Mouse (Mus musculus): ENCODE measurements at regions not wholly inside any gene's neighbourhood (a gene's known extent, or its start where the extent isn't known, plus 50 kb on each side); places are given as distances from the start of the nearest gene placed in this dataset.
"Not testable (repeated sequence)": the region's sequence is repeated elsewhere in the genome, so short reads cannot be mapped to it uniquely, and the experiment has no call there.

DNA sequence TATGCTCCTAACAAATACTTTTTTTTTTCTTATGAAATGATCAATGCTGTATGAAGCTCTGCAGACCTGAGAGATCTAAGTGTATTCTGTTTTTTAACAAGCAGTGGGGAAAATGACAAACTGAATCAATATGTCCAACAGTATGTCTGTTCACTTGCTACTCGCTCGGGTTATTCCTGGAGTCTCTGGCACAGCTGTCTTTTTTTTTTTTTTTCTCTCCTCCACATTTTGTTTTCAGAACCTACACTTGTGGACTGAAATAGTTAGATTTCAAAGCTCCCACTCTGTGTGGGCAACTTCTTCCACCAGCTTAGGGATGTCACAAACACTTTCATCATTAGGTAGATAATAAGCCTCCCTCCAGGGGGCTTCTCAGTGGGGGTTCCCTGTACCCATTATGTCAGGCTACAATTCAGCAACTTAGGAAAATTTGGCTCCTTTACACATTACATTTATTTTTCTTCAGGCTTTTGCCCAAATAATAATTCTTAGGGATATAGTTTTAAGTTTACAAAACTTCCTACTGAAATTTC is 218.9 kb upstream of the Ncam2 start:
- TF ChIP-seq CTCF (IDR thresholded peaks at IDR 0.05; ENCODE audit: low read depth): no peak
- Histone ChIP-seq H3K4me2 (replicated peaks; ENCODE audit: low read depth) (no peak overlapping the region), H3K9me3 (ENCODE audit: control insufficient read depth) (no peaks in the 10 kb centered on the region), H3K36me3 (ENCODE audit: control insufficient read depth, insufficient read depth) (no peaks in the 10 kb centered on the region), H3K9ac (ENCODE audit: low read depth, low read length) (no peak overlapping the region), H3K27ac (ENCODE audit: low read depth, low read length) (no peak overlapping the region), H3K4me3 (ENCODE audit: low read depth, low read length) (no peak overlapping the region), H3K27me3 (replicated peaks; ENCODE audit: control insufficient read depth, insufficient read depth, low read length) (no peaks in the 10 kb centered on the region), H3K4me1 (replicated peaks; ENCODE audit: control insufficient read depth, insufficient read depth, low read length) (no peaks in the 10 kb centered on the region)
- 66% methylated on average over 2 of the region's 2 CpGs for WGBS
- no peak for ATAC-seq

DNA sequence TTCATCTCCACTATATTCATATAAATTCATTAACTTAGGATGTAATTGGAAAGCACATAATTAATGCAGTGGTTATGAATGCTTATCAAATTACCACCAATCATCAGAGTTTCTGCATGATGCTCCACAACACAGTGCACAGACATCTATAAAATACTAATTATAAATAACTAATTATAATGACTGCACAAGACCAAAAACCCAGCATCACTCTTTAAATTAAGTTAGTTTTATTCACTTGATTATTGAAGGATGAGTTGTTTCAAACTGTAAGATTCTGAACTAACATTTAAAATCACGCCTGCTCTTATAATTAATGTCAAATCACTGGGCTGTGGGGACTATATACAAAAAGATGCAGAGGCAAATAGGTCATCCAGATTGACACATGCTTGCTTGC is 212.7 kb upstream of the Ncam2 start:
- no peak overlapping the region for H3K27ac ChIP-seq (ENCODE audit: low read depth, low read length)
- no peaks in the 10 kb centered on the region for H3K27me3 ChIP-seq (replicated peaks; ENCODE audit: control insufficient read depth, insufficient read depth, low read length)
- no peak for ATAC-seq
- H3K36me3 ChIP-seq (ENCODE audit: control insufficient read depth, insufficient read depth): no peaks in the 10 kb centered on the region
- no peak for TF ChIP-seq CTCF (IDR thresholded peaks at IDR 0.05; ENCODE audit: low read depth)
- 67% methylated on average over 1 of the region's 1 CpGs for WGBS
- no peak overlapping the region for H3K9ac ChIP-seq (ENCODE audit: low read depth, low read length)
- no peaks in the 10 kb centered on the region for H3K9me3 ChIP-seq (ENCODE audit: control insufficient read depth)
- H3K4me2 ChIP-seq (replicated peaks; ENCODE audit: low read depth): no peak overlapping the region
- H3K4me1 ChIP-seq (replicated peaks; ENCODE audit: control insufficient read depth, insufficient read depth, low read length): no peaks in the 10 kb centered on the region
- no peak overlapping the region for H3K4me3 ChIP-seq (ENCODE audit: low read depth, low read length)

DNA sequence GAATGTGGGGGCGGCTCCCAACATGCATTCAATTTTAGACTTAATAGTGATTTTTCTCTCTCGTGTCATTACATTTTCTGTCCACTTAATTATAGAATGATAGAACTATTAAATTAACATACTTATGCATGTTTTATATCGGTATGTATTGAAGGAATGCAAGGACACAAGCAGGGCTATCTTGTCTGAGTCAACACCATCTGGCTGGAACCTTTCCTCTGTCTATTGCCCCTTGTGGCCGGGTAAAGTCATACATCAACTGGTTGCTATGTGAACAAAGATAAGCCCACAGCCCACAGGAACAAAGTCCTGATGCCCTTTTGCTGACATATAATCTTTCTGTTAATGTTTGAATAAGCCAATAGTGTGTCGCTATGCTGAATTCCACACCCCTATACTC is 163.7 kb upstream of the Ncam2 start:
- not testable (repeated sequence) for H3K27me3 ChIP-seq (replicated peaks; ENCODE audit: control insufficient read depth, insufficient read depth, low read length); ATAC-seq; H3K27ac ChIP-seq (ENCODE audit: low read depth, low read length); H3K9me3 ChIP-seq (ENCODE audit: control insufficient read depth); H3K4me2 ChIP-seq (replicated peaks; ENCODE audit: low read depth); H3K9ac ChIP-seq (ENCODE audit: low read depth, low read length); H3K4me1 ChIP-seq (replicated peaks; ENCODE audit: control insufficient read depth, insufficient read depth, low read length); H3K36me3 ChIP-seq (ENCODE audit: control insufficient read depth, insufficient read depth); H3K4me3 ChIP-seq (ENCODE audit: low read depth, low read length)
- 84% methylated on average over 5 of the region's 5 CpGs for WGBS

DNA sequence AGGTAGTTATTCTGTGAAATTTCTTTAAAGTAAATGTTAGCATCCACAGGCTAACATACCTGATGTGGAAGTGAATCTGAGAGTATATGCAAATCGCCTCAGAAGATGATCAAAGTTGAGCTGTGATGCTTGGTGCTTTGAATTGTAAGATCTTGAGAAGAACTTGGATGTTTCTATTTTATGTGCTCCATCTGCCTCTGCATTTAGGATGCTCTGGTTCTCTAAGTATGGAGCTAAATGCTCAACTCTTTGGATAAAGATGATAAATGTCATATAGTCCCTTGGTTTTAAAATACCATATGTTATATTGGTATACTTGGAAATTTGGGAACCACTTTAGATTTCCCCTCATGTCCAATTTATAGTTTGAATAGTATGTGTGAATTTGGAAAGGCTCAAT is 159.2 kb upstream of the Ncam2 start:
- no peak overlapping the region for H3K4me3 ChIP-seq (ENCODE audit: low read depth, low read length)
- no peaks in the 10 kb centered on the region for H3K36me3 ChIP-seq (ENCODE audit: control insufficient read depth, insufficient read depth)
- H3K27me3 ChIP-seq (replicated peaks; ENCODE audit: control insufficient read depth, insufficient read depth, low read length): no peaks in the 10 kb centered on the region
- no peaks in the 10 kb centered on the region for H3K4me1 ChIP-seq (replicated peaks; ENCODE audit: control insufficient read depth, insufficient read depth, low read length)
- H3K9ac ChIP-seq (ENCODE audit: low read depth, low read length): no peak overlapping the region
- no peak for TF ChIP-seq CTCF (IDR thresholded peaks at IDR 0.05; ENCODE audit: low read depth)
- H3K9me3 ChIP-seq (ENCODE audit: control insufficient read depth): no peaks in the 10 kb centered on the region
- H3K27ac ChIP-seq (ENCODE audit: low read depth, low read length): no peak overlapping the region
- WGBS: 62% methylated on average over 1 of the region's 1 CpGs
- no peak for ATAC-seq
- no peak overlapping the region for H3K4me2 ChIP-seq (replicated peaks; ENCODE audit: low read depth)

DNA sequence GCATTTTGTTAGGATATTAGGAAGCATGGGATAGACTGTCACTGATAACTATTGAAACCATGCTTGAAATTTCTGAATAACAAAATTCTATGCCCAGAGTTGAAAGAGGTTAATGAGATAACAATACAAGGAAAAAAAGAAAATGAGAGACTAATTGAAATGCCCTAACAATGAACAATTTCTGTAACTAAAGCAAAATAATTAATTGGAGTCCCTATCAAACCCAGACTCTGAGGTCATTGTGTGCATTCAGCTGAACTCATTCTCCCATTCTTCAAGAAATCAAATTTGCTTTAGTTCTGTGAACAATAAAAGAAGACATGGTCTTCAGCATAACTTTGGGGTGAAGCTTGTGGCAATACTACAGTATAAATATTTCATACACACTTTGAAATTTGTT is 154.8 kb upstream of the Ncam2 start:
- H3K27me3 ChIP-seq (replicated peaks; ENCODE audit: control insufficient read depth, insufficient read depth, low read length): no peaks in the 10 kb centered on the region
- no peak for TF ChIP-seq CTCF (IDR thresholded peaks at IDR 0.05; ENCODE audit: low read depth)
- no peak overlapping the region for H3K9ac ChIP-seq (ENCODE audit: low read depth, low read length)
- no peak for ATAC-seq
- no peak overlapping the region for H3K27ac ChIP-seq (ENCODE audit: low read depth, low read length)
- no peak overlapping the region for H3K4me2 ChIP-seq (replicated peaks; ENCODE audit: low read depth)
- H3K4me1 ChIP-seq (replicated peaks; ENCODE audit: control insufficient read depth, insufficient read depth, low read length): no peaks in the 10 kb centered on the region
- no peak overlapping the region for H3K4me3 ChIP-seq (ENCODE audit: low read depth, low read length)
- no peaks in the 10 kb centered on the region for H3K36me3 ChIP-seq (ENCODE audit: control insufficient read depth, insufficient read depth)
- H3K9me3 ChIP-seq (ENCODE audit: control insufficient read depth): no peaks in the 10 kb centered on the region

DNA sequence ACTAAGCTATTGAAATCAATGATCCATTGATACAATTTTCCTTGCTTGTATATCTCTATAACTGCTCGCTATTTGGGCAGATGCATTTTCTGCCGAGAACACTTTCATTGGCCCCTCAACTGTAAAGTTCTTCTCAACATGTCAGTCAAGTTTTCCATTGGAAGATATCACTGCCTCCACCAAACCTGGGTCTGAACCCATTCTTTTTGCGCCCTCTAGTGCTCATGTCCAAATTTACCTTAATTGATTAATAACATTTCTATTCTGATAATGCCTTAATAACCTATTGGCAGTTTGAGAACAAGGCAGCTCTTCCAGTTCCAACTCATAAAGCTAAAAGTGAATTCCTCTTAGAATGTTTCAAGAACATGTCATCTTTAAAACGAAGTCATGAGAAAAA is 132.2 kb upstream of the Ncam2 start:
- ATAC-seq: no peak
- Histone ChIP-seq H3K4me3 (ENCODE audit: low read depth, low read length) (no peak overlapping the region), H3K27ac (ENCODE audit: low read depth, low read length) (no peak overlapping the region), H3K4me2 (replicated peaks; ENCODE audit: low read depth) (no peak overlapping the region), H3K4me1 (replicated peaks; ENCODE audit: control insufficient read depth, insufficient read depth, low read length) (no peaks in the 10 kb centered on the region), H3K9me3 (ENCODE audit: control insufficient read depth) (no peaks in the 10 kb centered on the region), H3K36me3 (ENCODE audit: control insufficient read depth, insufficient read depth) (no peaks in the 10 kb centered on the region), H3K9ac (ENCODE audit: low read depth, low read length) (no peak overlapping the region), H3K27me3 (replicated peaks; ENCODE audit: control insufficient read depth, insufficient read depth, low read length) (no peaks in the 10 kb centered on the region)
- peak; percentile 37 for TF ChIP-seq CTCF (IDR thresholded peaks at IDR 0.05; ENCODE audit: low read depth)
- 57% methylated on average over 4 of the region's 4 CpGs for WGBS
